Mouse (Mus musculus) bone marrow, adult 2 months (tissue): ENCODE data around the gene Sgo1.

Experiments used
- CTCF ChIP-seq: fragments of 200-500 bp; IDR thresholded peaks from 2 replicates; pipeline ENCODE4 v1.5.1; 2011; ENCODE audit warnings: low read length, control low read depth; ENCODE audit not compliant: control insufficient read depth, insufficient read depth
- POLR2A ChIP-seq: fragments of 200-500 bp; IDR thresholded peaks from 2 replicates; pipeline ENCODE4 v1.6.1; 2011; ENCODE audit warnings: low read depth, mild to moderate bottlenecking, control low read depth, low read length, borderline replicate concordance; ENCODE audit not compliant: control insufficient read depth

DNA sequence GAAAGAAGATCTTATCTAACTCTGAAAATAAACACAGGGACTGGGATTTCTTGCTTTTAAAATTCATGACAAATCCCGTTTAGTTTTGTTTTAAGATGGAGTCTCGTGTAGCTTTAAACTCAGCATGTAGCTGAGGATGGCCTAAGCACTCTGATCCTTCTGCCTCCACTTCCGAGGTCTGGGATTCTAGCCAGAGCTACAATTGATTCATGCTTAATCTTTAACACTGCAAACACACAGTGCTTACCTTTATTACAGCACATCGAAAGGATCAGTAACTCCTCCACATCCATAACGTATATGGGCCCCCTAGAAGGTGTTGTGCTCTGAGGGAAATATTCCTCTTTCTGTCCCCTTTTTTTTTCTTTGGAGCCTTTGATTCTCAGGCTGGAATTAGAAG is 61.0 kb downstream of the Sgo1 start:
- TF ChIP-seq CTCF (no peak), POLR2A (no peak)
